Mouse (Mus musculus) heart, embryonic 14.5 days (tissue): Measurements from ENCODE around the gene Stx7. TPM values are rescaled to one million over a fixed set of nuclear protein-coding genes. Genes with fewer than 3 reads are reported as not detected.

ENCODE experiments used
- ATAC-seq: fragments of 200-750 bp; cut with Nextera tagmentation; 2 replicates; pipeline ENCODE4 v1.8.0; 2017; ENCODE audit warnings: low read depth, moderate TSS enrichment; ENCODE audit not compliant: insufficient number of reproducible peaks, insufficient read depth, low FRiP score
- H3K27ac ChIP-seq, 2 experiments: fragments of 200-500 bp in 1 of 2; fragments of 300-500 bp in 1 of 2; sonication (generic) in 1 of 2; replicated peaks in 1 of 2; 2 replicates each; pipeline ENCODE4 v1.5.1; 2012 to 2014; ENCODE audit warnings: low read depth in 2 of 2, low read length in 2 of 2, control low read depth in 1 of 2, mild to moderate bottlenecking in 1 of 2, mixed read lengths in 1 of 2; ENCODE audit not compliant: control insufficient read depth in 1 of 2, insufficient read depth in 1 of 2
- H3K27me3 ChIP-seq: fragments of 300-500 bp; sonication (generic); 2 replicates; pipeline ENCODE4 v1.6.1; 2014; ENCODE audit warnings: mild to moderate bottlenecking, low read length, control low read depth; ENCODE audit not compliant: control insufficient read depth, insufficient read depth
- H3K36me3 ChIP-seq: fragments of 300-500 bp; sonication (generic); 2 replicates; pipeline ENCODE4 v1.6.1; 2014; ENCODE audit warnings: mild to moderate bottlenecking, control low read depth, low read length, mixed read lengths; ENCODE audit not compliant: control insufficient read depth, insufficient read depth
- H3K4me1 ChIP-seq, 2 experiments: fragments of 200-500 bp in 1 of 2; fragments of 300-500 bp in 1 of 2; sonication (generic) in 1 of 2; 2 replicates each; pipeline ENCODE4 v1.6.1; 2012 to 2014; ENCODE audit warnings: low read length in 2 of 2, control low read depth in 1 of 2, mixed read lengths in 1 of 2; ENCODE audit not compliant: control insufficient read depth in 2 of 2, insufficient read depth in 2 of 2
- H3K4me2 ChIP-seq: fragments of 300-500 bp; sonication (generic); 2 replicates; pipeline ENCODE4 v1.6.1; 2014; ENCODE audit warnings: mild to moderate bottlenecking, low read length
- H3K4me3 ChIP-seq, 2 experiments: fragments of 200-500 bp in 1 of 2; fragments of 300-500 bp in 1 of 2; sonication (generic) in 1 of 2; 2 replicates each; pipeline ENCODE4 v1.5.1; 2012 to 2014; ENCODE audit warnings: low read length in 2 of 2, mild to moderate bottlenecking in 2 of 2, control low read depth in 1 of 2, low read depth in 1 of 2, moderate library complexity in 1 of 2; ENCODE audit not compliant: control insufficient read depth in 1 of 2, insufficient read depth in 1 of 2
- H3K9ac ChIP-seq: fragments of 300-500 bp; sonication (generic); 2 replicates; pipeline ENCODE4 v1.6.1; 2014; ENCODE audit warnings: mild to moderate bottlenecking, low read length
- H3K9me3 ChIP-seq: fragments of 300-500 bp; sonication (generic); 2 replicates; pipeline ENCODE4 v1.6.1; 2016; ENCODE audit warnings: low read length, control low read depth; ENCODE audit not compliant: control insufficient read depth
- WGBS: fragments of 180-500 bp; shearing (Covaris S2); extraction: QIAGEN DNeasy Blood & Tissue Kit; methylation state at CpG from one replicate; pipeline ENCODE4 v1.1.7; 2014; 5-methylcytosine and 5-hydroxymethylcytosine counted together
- polyA plus RNA-seq: library from polyadenylated mRNA; unstranded; fragments of >200 nt; fragmentation: Nextera tagmentation; extraction: Ambion mirVana; gene quantifications from 2 replicates; pipeline ENCODE4 v1.2.1, GENCODE M21; 2014

The Stx7 gene
- polyA plus RNA-seq, 1 experiment from 2014 or later: 91.7 TPM

DNA sequence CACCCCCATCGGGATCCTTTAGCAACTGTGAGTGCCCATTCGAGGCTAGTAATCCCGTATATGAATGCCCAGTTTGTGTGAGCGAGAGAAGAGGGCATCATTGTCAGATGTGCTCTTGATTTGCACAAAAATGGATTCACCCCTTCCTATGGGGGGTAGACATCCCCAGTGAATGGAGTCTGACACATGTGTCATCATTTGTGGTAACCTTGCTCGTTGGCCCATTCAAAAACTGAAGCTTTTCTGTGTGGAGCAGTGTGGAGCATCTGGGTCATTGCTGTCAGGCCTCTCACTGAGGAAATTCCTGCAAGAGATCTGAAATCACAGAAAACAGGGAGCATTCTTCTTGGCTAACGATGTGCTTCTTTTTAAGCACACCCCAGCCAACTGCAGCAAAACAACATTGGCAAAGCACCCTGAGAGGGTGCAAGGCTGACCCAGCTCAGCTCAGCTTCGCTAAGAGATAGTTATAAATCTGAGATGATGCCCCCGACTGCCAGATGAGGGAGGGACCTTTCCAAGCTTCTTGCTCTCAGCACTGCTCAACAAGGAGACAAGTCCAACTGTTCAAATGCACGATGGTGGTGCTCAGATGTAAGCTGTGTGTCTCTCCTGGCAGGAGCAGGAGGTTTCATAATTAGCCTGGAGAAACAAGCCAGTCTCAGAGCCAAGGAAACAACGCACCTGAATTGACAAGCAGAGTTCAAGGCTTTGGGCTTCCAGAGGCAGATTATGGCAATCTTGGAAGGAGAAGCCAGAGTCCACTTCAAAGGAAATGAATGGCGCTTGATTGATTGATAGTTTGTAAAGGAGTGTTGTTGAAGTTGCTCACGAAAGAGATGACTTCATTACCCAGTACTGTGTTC lies 79.4 kb downstream of the Stx7 start:
- no peaks in the 10 kb centered on the region for H3K36me3 ChIP-seq
- ATAC-seq: no peak
- H3K4me2 ChIP-seq: no peak overlapping the region
- H3K4me1 ChIP-seq: peaks cover 1 to 6% of the 10 kb centered on the region in 2 experiments; a peak in 3 of 4 replicates
- no peak overlapping the region for H3K27ac ChIP-seq
- H3K9ac ChIP-seq: no peak overlapping the region
- no peak overlapping the region for H3K4me3 ChIP-seq
- H3K27me3 ChIP-seq: peaks cover 19% of the 10 kb centered on the region
- H3K9me3 ChIP-seq: no peaks in the 10 kb centered on the region
- 58% methylated on average over 12 of the region's 12 CpGs for WGBS

DNA sequence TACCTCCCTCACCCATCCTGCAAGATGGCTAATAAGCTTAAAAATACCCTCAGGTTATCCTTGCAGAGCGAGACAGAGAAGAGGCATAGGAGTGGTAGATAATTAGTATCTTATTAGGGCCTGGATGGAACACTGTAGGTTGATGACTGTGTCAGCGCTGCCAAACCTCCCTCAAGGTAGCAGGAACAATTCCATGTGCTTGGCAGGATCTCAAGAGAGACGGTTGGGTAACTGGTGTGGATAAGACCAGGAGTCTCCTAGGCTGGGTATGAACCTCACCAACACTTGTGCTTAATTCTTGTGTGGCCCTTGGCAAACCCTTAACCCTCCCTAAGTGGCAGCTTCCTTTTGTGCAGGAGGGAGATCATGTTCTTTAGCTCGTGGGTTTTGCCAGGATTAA lies 83.2 kb downstream of the Stx7 start:
- no peaks in the 10 kb centered on the region for H3K36me3 ChIP-seq
- no peak overlapping the region for H3K4me2 ChIP-seq
- H3K4me3 ChIP-seq: no peak overlapping the region
- H3K4me1 ChIP-seq: no peaks in the 10 kb centered on the region
- H3K9me3 ChIP-seq: no peaks in the 10 kb centered on the region
- H3K9ac ChIP-seq: no peak overlapping the region
- ATAC-seq: no peak
- WGBS: 77% methylated on average over 4 of the region's 4 CpGs
- no peak overlapping the region for H3K27ac ChIP-seq
- no peaks in the 10 kb centered on the region for H3K27me3 ChIP-seq

DNA sequence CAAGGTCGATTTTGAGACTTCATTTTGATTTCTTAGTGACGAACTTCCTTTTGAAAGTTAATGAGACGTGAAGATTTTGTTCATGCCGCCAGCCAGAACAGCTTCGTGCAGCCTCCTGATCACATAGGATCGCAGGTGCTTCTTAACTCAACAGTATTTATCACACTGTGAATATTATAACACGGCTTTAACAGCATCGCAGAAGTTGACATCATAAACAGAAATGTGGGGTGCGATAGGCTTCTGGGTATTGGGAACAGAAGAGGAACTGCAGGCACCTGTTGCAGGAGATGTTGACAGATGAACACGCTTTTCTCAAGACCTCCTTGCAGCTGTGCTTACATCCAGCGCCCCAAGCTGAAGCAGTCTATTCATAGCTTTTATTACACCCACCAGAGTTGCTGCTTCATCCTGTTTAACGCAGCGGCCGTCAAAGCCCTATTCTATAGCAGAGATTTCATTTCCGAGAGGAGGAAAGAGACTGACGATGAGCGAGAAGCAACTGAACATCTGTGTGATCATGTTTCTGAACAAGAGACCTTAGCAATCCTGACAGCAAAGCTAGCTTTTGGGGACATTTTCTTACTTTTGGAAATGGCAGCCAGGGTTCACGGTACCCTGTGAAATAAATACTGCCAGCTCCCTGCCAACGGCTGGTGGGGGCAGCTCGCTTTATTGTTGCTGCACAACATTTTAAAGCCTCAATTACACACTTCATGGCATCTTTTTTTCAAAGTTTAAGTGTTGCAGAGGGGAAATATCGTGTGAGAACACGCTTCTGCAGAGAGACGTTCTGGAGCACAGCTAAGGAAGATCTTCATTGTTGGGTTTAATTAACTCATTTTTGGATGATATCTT lies 86.6 kb downstream of the Stx7 start:
- Histone ChIP-seq H3K36me3 (no peaks in the 10 kb centered on the region), H3K27ac (no peak overlapping the region), H3K4me1 (no peaks in the 10 kb centered on the region), H3K27me3 (no peaks in the 10 kb centered on the region), H3K4me3 (no peak overlapping the region), H3K9me3 (no peaks in the 10 kb centered on the region), H3K9ac (no peak overlapping the region), H3K4me2 (no peak overlapping the region)
- WGBS: 73% methylated on average over 23 of the region's 23 CpGs
- ATAC-seq: no peak

Other genes starting within 250 kb of the Stx7 start
- not detected in 2 replicates for gene Taar1, start 228.9 kb upstream of the Stx7 start, polyA plus RNA-seq
- gene Taar2, start 210.7 kb upstream of the Stx7 start, polyA plus RNA-seq: not detected in 2 replicates
- not detected in 2 replicates for gene Taar3, start 199.7 kb upstream of the Stx7 start, polyA plus RNA-seq
- gene Taar4, start 188.8 kb upstream of the Stx7 start, polyA plus RNA-seq: not detected in 2 replicates
- gene Taar5, start 178.6 kb upstream of the Stx7 start, polyA plus RNA-seq: not detected in 2 replicates
- not detected in 2 replicates for gene Taar6, start 163.7 kb upstream of the Stx7 start, polyA plus RNA-seq
- gene Taar7a, start 155.8 kb upstream of the Stx7 start, polyA plus RNA-seq: not detected in 2 replicates
- not detected in 2 replicates for gene Taar7b, start 149.4 kb upstream of the Stx7 start, polyA plus RNA-seq
- not detected in 2 replicates for gene Taar7d, start 122.1 kb upstream of the Stx7 start, polyA plus RNA-seq
- not detected in 2 replicates for gene Taar7e, start 111.7 kb upstream of the Stx7 start, polyA plus RNA-seq
- gene Taar7f, start 99.8 kb upstream of the Stx7 start, polyA plus RNA-seq: not detected in 2 replicates
- gene Taar8a, start 72.8 kb upstream of the Stx7 start, polyA plus RNA-seq: not detected in 2 replicates
- not detected in 2 replicates for gene Taar8b, start 57.0 kb upstream of the Stx7 start, polyA plus RNA-seq
- gene Taar8c, start 47.4 kb upstream of the Stx7 start, polyA plus RNA-seq: not detected in 2 replicates
- gene Taar9, start 39.8 kb upstream of the Stx7 start, polyA plus RNA-seq: not detected in 2 replicates
- 9.1 and 10.4 TPM in 2 replicates for gene Moxd1, start 74.2 kb downstream of the Stx7 start, polyA plus RNA-seq